Mouse (Mus musculus) heart, adult 2 months (tissue): Measurements from ENCODE around the gene Eya2. TPM values are rescaled to one million over a fixed set of nuclear protein-coding genes. Genes with fewer than 3 reads are reported as not detected.

Experiments used
- DNase-seq, 2 experiments: peaks; one replicate each; pipeline ENCODE4 v3.0.0; 2021
- H3K27ac ChIP-seq: fragments of 200-600 bp; 2 replicates; pipeline ENCODE4 v1.8.1; 2022
- H3K27me3 ChIP-seq: fragments of 200-500 bp; 2 replicates; pipeline ENCODE4 v1.6.1; 2012; ENCODE audit warnings: mild to moderate bottlenecking, low read length, inconsistent platforms, mixed read lengths; ENCODE audit not compliant: control insufficient read depth, insufficient read depth
- H3K36me3 ChIP-seq: fragments of 200-500 bp; 2 replicates; pipeline ENCODE4 v1.6.1; 2012; ENCODE audit warnings: low read length, inconsistent platforms; ENCODE audit not compliant: control insufficient read depth, insufficient read depth
- H3K4me1 ChIP-seq: fragments of 200-500 bp; 2 replicates; pipeline ENCODE4 v1.6.1; 2011; ENCODE audit warnings: low read length; ENCODE audit not compliant: control insufficient read depth, insufficient read depth
- H3K4me3 ChIP-seq: fragments of 200-600 bp; 2 replicates; pipeline ENCODE4 v1.8.1; 2022
- H3K79me2 ChIP-seq: fragments of 200-500 bp; replicated peaks from 2 replicates; pipeline ENCODE4 v1.6.1; 2012; ENCODE audit warnings: mild to moderate bottlenecking, inconsistent platforms, low read length, moderate library complexity, mixed read lengths; ENCODE audit not compliant: control insufficient read depth, insufficient read depth
- H3K9ac ChIP-seq: fragments of 200-500 bp; 2 replicates; pipeline ENCODE4 v1.6.1; 2012; ENCODE audit warnings: low read depth, mild to moderate bottlenecking, control low read depth, inconsistent platforms, low read length, mixed read lengths
- CTCF ChIP-seq: fragments of 200-600 bp; IDR thresholded peaks from 2 replicates; pipeline ENCODE4 v1.8.1; 2022; ENCODE audit warnings: antibody characterized with exemption, mild to moderate bottlenecking, moderate library complexity
- EP300 ChIP-seq: fragments of 200-500 bp; IDR thresholded peaks from 2 replicates; pipeline ENCODE4 v1.6.1; 2011; ENCODE audit warnings: low read depth, low read length, control low read depth; ENCODE audit not compliant: insufficient read depth
- POLR2A ChIP-seq: fragments of 200-500 bp; IDR thresholded peaks from 2 replicates; pipeline ENCODE4 v1.6.1; 2011; ENCODE audit warnings: mild to moderate bottlenecking, low read depth, low read length, control low read depth; ENCODE audit not compliant: insufficient read depth
- WGBS: fragments of 180-500 bp; shearing (Covaris S2); methylation state at CpG from one replicate; pipeline ENCODE4 v1.1.7; 2018; 5-methylcytosine and 5-hydroxymethylcytosine counted together
- intact Hi-C: fragments of 180-260 bp; cut with DNase I; formaldehyde crosslinking; loops from one replicate; pipeline ENCODE4 v1.15.1; 2025
- polyA plus RNA-seq: library from polyadenylated mRNA; depleted of rRNA; stranded (reverse); fragments of >200 nt; gene quantifications from 2 replicates; pipeline ENCODE4 v1.2.3, GENCODE M21; 2012
- total RNA-seq, 2 experiments: library from RNA; stranded (reverse); gene quantifications; 2 replicates each; pipeline ENCODE4 v1.2.3; 2021

The Eya2 gene
- total and polyA plus RNA-seq, 3 experiments = 0.55 to 5.5 (median 1.6) TPM

DNA sequence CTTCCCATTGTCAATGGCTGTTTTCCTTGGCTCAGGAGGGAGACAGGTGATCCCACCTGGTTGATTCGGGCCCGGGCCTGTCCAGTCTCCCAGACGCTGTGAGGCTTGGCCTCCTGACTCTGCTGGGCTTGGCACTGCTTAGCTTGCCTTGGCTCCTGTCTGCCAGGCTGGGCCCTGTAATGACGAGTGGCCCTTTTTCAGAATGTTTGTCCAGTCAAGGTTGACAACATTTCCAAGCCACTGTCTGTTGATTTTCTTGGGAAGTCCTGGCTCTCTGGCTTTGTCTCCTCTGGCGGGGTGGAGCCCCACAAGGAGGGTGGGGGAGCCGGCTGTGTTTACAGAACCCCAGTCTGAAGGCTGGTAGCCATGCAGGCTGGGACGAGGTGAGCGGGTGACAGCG is 49.2 kb downstream of the Eya2 start:
- Histone ChIP-seq H3K4me1 (no peaks in the 10 kb centered on the region), H3K36me3 (no peaks in the 10 kb centered on the region), H3K79me2 (no peaks in the 10 kb centered on the region), H3K27ac (no peak overlapping the region), H3K27me3 (no peaks in the 10 kb centered on the region), H3K9ac (no peak overlapping the region), H3K4me3 (no peak overlapping the region)
- DNase-seq = no peak
- no peak for TF ChIP-seq CTCF
- no peak for TF ChIP-seq EP300
- no peak for TF ChIP-seq POLR2A
- 62% methylated on average over 9 of the region's 9 CpGs for WGBS
- intact Hi-C loops = no loop called here

DNA sequence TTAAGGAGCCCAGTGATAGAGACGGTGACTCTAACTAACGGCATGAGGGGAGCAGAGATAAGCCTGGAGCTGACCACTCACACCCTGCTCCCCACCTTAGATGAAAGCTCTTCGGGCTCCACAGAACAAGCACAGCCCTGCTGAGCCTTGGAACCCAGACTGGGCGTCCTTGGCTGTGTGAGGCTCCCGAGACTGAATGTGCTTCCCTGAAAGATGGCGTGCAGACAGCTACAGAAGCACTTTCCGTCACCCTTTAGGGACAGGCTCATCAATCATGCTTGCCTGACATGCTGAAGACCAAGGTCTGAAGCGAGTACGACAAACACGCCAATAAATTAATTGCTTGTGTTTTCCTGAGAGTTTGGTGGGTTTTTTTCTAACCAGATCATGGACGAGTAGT is 56.2 kb downstream of the Eya2 start:
- H3K27ac ChIP-seq = no peak overlapping the region
- 60% methylated on average over 11 of the region's 11 CpGs for WGBS
- no peaks in the 10 kb centered on the region for H3K36me3 ChIP-seq
- no peaks in the 10 kb centered on the region for H3K27me3 ChIP-seq
- H3K4me1 ChIP-seq = peaks cover 3% of the 10 kb centered on the region
- DNase-seq = no peak
- intact Hi-C loops = no loop called here
- TF ChIP-seq EP300 (no peak), POLR2A (no peak), CTCF (no peak)
- no peak overlapping the region for H3K9ac ChIP-seq
- no peaks in the 10 kb centered on the region for H3K79me2 ChIP-seq
- H3K4me3 ChIP-seq = no peak overlapping the region

GRCm38 (mm10) chr2:165652281-165652680 is 57.4 kb downstream of the Eya2 start:
- no peak for DNase-seq
- Histone ChIP-seq H3K27me3 (no peaks in the 10 kb centered on the region), H3K4me1 (peaks cover 3% of the 10 kb centered on the region), H3K79me2 (no peaks in the 10 kb centered on the region), H3K27ac (no peak overlapping the region), H3K4me3 (no peak overlapping the region), H3K36me3 (no peaks in the 10 kb centered on the region), H3K9ac (no peak overlapping the region)
- WGBS = 59% methylated on average over 6 of the region's 6 CpGs
- intact Hi-C loops = no loop called here
- TF ChIP-seq CTCF (no peak), POLR2A (no peak), EP300 (no peak)

DNA sequence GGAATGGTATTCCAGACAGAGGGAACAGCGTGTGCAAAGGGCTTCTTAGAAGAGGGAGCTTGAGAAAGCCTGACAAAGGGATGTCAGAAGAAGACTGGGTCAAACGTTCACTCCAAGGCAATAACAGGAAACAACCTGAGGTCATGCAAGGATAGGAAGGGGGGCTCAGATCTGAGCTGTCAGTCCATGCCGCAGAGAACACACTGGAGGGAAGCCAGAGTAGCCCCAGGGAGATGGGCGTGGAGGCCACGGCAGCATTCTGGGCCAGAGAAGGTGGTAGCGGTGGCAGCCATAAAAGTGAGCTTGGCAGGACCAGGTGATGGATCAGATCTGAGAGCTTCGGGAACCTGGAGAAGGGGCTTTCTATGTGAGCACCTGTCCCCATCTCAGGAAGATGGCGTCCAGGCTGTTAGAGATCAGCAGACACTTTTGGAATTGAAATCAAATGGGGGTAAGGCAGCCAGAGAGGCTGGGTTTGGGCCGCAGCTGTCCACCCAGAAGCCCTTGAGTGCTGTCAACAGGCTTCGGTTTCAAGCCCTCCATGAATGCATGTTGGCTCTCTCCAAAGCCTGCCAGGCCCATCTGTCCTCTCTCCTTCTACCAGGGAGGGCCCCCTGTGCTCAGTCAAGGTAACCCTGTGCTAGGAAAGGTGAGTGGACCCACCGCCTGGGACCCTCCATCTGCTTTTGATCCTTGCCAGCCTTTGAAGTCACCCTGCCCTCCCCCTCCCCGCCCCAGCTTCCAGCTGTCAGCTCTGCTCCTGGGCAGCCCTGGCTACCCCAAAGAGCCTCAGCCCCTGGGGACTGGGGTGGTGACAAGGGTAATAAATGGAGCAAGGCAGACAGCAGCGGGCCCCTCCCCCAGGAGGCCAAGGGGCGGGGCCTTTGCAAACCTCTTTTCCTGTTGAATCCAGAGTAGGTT is 58.4 kb downstream of the Eya2 start:
- Histone ChIP-seq H3K4me3 (no peak overlapping the region), H3K79me2 (no peaks in the 10 kb centered on the region), H3K27ac (no peak overlapping the region), H3K36me3 (no peaks in the 10 kb centered on the region), H3K9ac (no peak overlapping the region), H3K27me3 (no peaks in the 10 kb centered on the region), H3K4me1 (peaks cover 3% of the 10 kb centered on the region)
- TF ChIP-seq POLR2A = no peak
- TF ChIP-seq CTCF = no peak
- no peak for TF ChIP-seq EP300
- peak; percentile 57 to 58 for DNase-seq
- 21% methylated on average over 14 of the region's 14 CpGs for WGBS
- intact Hi-C loops = no loop called here

GRCm38 (mm10) chr2:165654151-165654550 is 59.3 kb downstream of the Eya2 start:
- TF ChIP-seq POLR2A (no peak), CTCF (no peak), EP300 (no peak)

GRCm38 (mm10) chr2:165654696-165655491 is 60.1 kb downstream of the Eya2 start:
- Histone ChIP-seq H3K4me3 (no peak overlapping the region), H3K27ac (no peak overlapping the region), H3K27me3 (no peaks in the 10 kb centered on the region), H3K79me2 (no peaks in the 10 kb centered on the region), H3K4me1 (peaks cover 3% of the 10 kb centered on the region), H3K9ac (no peak overlapping the region), H3K36me3 (no peaks in the 10 kb centered on the region)
- TF ChIP-seq EP300 (no peak), CTCF (no peak), POLR2A (no peak)
- no peak for DNase-seq
- intact Hi-C loops = no loop called here
- 73% methylated on average over 10 of the region's 10 CpGs for WGBS

More at GRCm38 (mm10) chr2:165654151-165654550, 59.3 kb downstream of the Eya2 start:
- WGBS = 54% methylated on average over 9 of the region's 9 CpGs
- Histone ChIP-seq H3K27me3 (no peaks in the 10 kb centered on the region), H3K9ac (no peak overlapping the region), H3K4me3 (no peak overlapping the region), H3K36me3 (no peaks in the 10 kb centered on the region), H3K4me1 (peaks cover 3% of the 10 kb centered on the region), H3K27ac (no peak overlapping the region), H3K79me2 (no peaks in the 10 kb centered on the region)
- intact Hi-C loops = no loop called here
- DNase-seq = no peak
